Mouse (Mus musculus): Measurements from ENCODE around the gene Gm1113.

Gm1113 gene

GRCm38 (mm10) chr9:35475394-35475793 lies 42.7 kb downstream of the Gm1113 start:
- no peak for DNase-seq

- DNase-seq: no peak
Observed at GRCm38 (mm10) chr9:35474104-35474724, 43.9 kb downstream of the Gm1113 start.

DNA sequence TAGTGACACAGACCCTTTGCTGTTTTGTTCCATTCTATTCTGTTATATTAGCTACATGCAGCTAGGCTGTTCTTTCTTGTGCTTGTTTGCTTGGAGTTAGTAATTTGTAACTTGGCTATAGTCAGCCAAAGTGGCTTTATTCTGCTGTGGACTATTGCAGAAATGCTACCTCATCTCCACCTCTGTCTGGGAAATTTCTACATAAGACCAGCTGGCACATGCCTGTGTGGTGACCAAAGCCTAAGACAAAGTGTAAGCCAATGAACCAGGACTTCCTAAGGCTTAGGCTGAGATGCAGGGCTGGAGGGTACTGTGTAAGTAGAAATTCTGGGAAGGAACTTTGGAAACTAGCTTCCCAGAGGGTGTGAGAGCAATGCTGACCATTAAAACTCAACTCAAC lies 49.2 kb downstream of the Gm1113 start:
- DNase-seq: no peak

- DNase-seq: no peak
Observed at GRCm38 (mm10) chr9:35467264-35467817, 50.7 kb downstream of the Gm1113 start.

DNA sequence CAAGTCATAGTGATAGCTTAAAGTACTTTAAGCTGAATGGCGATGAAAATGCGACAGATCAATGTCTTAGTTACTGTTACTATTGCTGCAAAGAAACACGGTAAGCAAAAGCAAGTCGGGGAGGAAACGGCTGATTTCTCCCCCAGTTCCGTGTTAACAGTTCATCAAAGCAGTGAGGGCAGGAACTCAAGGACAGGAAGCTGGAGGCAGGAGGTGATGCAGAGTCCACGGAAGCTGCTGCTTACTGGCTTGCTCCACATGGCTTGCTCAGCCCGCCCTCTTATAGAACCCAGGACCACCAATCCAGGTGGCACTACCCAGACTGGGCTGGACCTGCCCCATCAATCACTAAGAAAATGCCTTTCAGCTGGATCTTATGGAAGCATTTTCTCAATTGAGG lies 58.5 kb downstream of the Gm1113 start:
- no peak for DNase-seq

Measured in spleen, adult 18-20 months (tissue).